Mouse (Mus musculus) layer of hippocampus, adult 9-11 months (tissue): ENCODE results near the gene Tmem168.

Source experiments
- DNase-seq: peaks from one replicate; pipeline ENCODE4 v3.0.0; 2022

Gene Tmem168

DNA sequence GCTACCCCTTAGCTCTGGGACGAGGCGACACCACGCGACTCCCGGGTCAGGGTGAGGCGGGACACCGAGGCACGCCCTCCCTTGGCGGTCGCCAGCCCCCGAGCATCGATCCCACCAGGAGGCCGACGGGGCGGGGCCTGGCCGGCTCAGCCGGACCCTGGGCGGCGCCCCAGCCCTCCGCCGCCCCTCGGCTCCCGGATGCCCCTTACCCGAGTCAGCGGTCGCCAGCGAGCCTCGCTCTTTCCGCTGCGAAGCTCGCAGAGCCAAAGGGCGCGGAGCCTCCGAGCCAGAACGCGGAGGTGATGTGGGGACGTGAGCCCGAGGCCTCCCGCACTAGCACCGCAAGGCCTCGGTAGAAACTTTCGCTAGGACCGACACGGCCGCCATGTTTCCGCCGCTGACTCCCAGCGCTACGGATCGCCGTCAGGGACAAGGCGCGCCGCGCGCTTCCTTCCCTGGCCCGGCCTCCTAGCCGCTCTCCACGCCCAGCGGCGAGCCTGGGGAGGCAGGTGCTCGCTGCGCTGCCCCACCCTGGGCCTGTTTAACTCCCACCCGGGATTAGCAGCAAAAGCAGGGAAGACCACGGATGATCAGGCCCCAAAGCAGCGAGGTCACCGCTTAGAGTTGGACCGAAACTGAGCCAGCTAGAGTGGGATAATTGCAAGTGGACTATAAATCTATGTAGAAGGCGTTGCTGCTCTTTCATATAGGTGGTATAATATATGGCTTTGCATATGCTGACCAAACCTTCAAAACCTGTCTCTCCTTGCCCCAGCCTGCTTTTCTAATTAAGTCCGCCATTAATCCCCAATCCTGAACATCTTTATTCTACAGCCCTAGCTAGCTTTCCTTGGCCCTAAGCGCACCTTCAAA, at the start of gene Tmem168:
TSS of gene Tmem168 (minus strand) at position 480 of the 873 bp plus-strand sequence.
- DNase-seq, result peak; percentile 92

DNA sequence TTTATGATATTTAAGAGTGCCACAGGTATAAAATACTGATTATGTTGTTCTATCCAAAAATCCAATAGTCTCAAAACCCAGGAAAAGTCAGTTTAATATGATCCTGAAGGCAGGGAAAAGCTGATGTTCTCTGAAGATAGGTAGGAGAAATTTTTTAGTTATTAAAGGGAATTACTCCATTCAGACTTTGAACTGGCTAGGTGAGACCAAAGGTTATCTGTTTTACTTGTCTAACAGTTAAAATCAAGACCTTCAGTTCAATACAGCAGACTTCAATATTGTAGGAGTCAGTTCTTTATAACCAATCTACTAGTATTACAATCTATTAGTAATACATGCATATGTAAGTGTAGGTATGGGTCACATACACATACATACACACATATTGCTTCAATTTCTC, 46.2 kb upstream of the Tmem168 start:
- DNase-seq, result no peak

DNA sequence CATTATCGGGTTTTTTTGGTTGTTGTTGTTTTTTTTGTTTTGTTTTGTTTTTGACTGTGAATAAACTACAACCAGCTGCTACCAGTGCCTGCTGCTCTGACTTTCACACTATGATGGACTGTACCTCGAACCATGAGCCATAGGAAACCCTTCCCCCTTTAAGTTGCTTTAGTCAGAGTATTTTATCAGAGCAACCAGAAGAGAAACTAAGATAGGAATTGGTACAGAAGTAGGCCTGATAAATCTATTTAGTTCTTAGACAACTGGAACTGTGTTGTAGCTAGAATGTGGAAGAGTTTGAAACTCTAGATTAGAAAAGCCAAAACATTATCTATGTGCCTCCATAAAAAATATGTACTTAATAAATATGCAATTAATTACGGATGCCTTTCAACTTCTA, 44.4 kb upstream of the Tmem168 start:
- no peak for DNase-seq

DNA sequence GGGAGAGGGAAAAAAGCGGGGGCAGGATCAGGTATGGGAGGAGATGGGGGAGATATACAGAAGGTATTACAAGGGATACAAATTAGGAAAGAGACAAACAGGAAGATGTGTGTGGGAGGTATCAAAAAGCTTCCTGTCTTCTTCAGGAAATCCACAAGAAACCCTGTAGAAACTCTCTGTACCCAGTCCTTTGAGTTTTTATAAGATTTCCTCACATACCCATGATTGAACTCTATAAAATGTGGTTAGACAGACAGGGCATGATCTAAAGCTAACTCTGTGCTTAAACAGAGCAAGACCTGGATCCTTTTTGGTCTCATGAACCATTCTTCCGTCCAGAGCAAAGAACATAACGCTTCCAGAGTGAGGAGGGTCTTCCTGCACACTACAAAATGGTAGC, 43.0 kb upstream of the Tmem168 start:
- no peak for DNase-seq

DNA sequence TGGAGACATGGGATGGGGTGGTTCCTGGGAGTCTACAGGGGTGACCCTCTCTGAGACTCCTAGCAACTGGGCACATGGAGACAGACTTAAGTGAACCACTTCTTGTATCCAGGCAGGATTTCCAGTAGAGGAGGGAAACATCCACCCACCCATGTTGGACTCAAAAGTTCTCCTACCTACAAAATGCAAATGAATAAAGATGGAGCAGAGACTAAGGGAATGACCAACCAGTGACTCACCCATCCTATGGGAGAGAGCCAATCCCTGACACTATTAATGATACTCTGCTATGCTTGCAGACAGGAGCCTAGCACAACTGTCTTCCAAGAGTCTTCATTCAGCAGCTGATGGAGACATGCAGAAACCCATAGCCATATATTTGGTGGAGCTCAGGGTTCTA, 40.4 kb upstream of the Tmem168 start:
- DNase-seq, result no peak

DNA sequence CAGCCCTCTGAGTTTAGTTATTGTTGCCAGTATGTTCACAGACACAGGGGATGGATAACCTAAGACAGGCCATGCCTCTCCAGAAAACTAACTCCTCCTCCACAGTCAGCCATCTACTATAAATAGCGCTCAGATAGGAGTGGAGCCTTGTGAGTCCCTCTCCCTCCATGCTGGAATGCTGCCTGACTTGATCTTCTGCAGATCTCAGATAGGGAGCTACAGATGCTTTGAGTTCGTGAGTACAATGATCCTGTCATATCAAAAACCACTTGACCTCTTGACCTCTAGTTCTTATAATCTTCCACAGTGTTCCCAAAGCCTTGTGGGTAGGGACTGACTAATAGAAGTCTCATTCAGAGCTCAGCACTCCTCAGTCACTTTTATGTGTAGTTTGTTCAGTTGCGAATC, 28.7 kb upstream of the Tmem168 start:
- no peak for DNase-seq

DNA sequence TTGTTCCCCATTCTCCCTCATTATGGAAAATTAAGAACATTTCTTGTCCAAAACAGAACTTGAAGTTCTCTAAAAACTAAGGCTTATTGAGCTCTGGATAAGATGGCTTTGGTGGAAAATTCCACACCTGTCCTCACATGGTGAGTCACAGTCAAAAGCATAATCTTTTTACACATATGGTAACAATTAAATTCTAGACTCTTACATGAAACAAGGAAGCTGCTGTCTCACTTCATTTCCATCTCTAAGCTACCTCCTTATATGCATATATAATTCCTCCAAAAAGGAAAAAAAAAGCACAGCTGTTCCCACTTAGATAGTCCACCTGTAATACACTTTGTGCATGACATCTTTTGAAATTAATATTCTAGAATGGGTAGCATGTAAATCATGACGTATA, 24.7 kb upstream of the Tmem168 start:
- DNase-seq, result no peak

DNA sequence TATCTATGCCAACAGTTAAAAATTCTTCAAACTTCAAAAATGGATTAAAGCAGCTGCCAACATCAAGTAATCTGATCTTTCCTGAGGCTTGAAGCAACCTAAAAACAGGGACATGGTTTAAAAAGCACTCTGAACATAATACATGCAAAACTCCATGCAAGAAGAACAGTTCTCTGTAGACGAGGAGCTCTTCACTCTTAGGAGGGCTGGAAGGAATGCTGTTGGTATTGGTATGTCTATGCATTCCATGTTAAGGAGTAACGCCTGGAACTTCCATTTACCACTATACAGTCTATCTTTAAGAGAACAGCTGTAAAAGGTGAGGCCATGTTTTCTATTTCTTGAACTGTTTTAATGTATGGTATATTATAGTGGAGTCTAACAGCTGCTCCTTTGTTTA, 22.7 kb upstream of the Tmem168 start:
- DNase-seq, result no peak

DNA sequence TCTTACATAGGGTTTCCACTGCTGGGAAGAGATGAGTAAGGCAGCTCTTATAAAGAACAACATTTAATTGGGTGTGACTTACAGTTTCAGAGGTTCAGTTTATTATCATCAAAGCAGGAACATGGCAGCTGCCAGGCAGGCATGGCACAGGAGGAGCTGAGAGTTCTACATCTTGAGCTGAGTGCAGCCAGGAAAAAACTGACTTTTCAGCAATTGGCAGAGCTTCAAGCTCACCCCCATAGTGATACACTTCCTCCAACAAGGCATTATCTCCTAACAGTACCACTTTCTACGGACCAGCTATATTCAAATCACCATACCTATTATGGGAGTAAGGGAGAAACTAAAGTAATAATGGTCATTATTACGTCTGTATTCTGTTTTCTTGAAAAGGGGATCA, 11.7 kb upstream of the Tmem168 start:
- DNase-seq, result peak; percentile 16

DNA sequence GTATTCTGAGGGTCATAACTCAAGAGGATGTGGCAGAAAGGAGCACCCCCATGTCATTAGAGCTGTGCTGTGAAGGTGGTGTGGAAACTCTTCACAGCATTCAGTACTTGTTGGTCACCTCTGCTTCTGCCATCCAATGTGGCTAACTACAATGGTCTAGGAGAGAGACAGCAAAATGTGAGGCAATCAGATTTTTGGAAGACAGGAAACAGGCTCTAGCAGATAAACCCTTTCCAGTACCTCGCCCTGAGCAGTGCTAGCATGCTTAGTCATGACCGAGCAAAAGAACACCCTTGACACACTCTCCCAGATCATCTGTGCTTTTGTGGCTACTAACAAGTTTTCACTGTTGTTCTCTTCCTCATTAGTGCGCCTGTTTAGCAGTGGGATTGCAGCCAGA, 9.2 kb upstream of the Tmem168 start:
- DNase-seq, result no peak

DNA sequence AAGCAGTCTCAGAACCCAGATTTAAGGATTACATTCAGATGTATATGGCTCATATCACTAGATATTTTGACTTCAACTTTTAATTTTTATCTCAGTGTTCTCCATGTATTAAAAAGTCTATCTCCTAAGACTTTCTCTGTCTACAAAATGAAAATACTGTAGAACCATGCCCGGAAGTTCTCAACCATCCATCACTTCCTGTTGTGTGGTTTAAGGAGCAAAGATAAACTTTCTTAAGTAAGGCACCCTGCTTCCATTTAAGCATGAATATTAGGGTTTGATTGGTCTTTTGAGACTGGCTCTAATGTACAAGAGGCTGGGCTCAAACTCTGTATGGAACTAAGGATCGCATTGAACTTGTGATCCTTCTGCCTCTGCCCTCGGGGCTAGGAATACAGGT, 6.7 kb upstream of the Tmem168 start:
- no peak for DNase-seq

DNA sequence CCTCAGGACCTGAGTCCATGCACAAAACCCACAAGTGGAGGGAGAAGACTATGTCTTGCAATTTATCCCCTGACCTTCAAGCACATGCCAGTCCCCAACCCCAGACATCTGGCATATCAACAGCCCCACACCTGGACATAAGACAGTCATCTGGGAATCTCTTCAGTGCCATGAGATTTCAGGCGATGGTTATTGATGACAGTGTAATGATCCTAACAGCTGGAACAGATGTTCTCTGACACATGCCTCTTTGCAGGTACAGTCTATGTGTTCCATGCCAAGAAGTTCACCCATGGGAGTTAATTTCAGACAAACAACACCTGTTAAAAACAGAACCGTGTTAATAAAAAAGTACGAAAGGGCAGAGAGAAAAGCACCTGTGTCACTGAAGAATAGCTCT, 5.8 kb upstream of the Tmem168 start:
- DNase-seq, result no peak

DNA sequence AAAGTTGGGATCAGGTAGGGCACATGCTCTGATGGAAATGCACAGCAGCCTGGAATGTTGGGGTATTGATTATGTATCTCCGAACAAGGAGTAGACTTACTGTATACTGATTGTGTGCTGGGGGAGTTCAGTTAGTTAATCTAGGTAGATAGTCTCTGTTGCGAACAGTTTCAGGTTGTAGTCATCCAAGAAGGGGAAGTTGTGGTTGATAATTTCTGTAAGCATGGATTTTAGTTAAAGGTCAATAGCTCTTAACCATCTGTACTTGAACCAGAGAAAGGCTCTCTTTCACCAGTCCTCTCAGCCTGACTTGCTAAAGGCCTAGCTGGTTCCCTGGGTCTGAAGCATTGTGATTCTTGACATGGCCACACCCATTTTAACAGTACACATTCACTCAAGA, 3.0 kb upstream of the Tmem168 start:
- no peak for DNase-seq

DNA sequence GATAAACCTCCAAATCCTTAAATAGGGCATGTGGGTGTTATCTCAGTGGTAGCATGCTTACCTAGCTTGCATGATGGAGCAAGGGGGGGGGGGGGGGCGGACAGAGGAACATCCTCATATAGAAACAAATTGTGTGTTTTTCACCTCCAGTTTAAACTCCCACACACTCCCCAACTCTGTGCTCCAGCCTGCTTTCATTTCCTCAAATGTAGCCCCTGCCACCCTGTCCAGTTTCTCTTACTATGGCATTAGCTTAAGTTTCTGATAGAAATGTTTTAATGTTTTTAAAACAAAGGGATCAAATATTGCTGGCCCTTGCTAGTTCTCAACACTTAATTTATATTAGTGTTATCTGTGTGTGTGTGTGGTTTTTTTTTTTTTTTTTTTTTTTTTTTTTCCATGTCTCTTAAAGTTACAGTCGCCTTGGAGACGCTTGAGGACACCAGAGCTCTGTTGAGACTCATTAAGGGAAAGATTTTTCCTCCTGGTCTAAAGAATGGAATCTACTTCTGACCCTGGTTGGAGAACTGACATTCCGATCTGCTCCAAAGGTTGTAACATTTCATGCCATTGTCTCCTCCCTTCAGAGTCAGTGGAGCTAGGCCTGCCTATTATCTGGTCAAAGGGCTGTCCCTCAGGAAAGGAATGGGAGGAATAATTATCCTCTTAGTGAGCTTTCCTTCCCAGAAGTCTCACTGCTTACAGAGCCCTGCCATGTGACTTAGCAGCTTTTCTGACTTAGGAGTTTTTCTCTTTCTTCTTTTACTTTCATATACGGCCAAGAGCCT, 1.6 kb upstream of the Tmem168 start:
- DNase-seq, result no peak

DNA sequence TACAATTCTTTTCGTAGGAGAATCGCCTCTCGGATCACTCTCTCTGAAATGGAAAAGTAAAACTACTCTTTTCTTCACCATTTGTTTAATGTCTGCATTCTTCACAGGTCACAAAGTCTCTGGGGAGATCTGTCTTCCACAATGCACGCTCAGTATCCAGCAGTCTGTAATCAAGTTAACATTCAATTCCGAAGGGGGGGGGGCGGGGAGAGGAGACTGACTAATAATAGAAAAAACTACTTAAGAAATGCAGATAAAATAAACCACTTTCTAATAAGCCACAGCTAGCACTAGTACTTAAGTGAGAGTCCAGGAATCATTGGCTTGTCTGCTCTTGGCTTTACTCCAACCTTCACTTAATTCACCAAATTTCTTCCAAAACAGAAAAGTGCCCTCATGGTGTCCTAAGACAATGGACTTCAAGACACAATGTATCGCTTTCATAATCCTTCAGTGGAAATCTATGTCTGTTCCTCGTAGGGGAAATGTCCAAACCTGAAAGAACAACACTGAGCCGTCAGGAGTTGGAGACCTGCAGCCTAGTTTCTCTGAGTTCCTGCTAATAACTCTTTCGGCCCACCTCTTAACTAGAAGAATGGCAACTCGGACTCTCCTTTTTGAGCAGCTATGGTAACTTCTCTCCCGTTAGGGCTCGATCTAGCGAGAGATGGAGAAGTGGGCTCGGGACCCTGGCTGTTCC, 829 bp downstream of the Tmem168 start:
- no peak for DNase-seq

DNA sequence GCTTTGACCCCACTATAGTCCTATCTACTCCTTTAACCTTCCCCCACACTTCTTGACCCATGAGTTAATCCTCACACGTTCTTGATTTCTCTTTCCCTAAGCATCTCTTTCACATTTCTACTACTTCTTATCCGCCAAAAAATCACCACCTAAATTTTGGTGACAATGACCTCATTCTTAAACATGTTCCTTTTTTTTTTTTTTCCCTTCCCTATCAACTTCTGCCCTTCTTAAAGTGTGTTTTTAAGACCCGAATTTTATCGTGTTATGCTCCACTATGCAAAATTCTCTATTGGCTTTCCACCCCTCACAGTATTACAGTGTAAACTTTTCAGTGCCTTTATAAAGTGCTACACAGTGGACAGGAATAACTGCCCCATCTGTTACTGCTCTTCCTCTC, 1.5 kb downstream of the Tmem168 start:
- no peak for DNase-seq

DNA sequence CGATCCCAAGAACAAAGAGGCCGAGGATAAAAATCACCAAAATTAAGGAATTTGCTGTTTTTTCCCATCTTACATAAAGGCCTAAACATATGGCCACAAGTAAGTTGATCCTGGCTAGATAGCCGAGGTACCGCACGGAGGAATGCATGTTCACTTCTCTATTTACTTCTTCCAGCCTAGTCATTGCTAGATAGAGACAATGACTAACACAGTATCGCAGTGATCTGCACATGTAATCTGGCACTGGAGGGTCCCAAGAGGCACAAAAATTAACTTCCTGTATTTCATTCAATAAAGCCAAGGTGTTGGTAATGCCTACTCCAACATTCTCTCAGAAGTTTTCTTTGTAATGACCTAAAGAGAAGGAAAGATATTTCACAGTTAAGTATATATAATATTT, 4.8 kb downstream of the Tmem168 start:
- no peak for DNase-seq

DNA sequence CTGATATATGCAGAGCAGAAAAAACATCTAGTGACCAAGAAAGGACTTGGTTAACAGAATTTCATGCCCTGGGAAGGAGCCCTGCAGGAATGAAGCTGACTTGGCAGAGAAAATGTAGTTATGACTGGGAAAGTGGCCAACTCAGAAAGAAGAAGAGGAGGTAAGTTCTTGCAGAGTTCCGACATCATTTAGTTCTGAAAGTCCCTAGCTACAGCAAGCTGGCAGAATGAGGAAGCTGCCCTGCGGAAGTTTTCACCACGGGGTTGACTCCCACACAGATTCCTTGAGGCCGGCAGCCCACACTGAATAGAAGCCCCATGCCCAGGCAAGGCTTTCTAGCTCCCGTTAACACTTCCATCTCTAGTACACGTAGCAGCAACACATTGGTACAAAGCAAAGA, 6.3 kb downstream of the Tmem168 start:
- DNase-seq, result peak; percentile 65

DNA sequence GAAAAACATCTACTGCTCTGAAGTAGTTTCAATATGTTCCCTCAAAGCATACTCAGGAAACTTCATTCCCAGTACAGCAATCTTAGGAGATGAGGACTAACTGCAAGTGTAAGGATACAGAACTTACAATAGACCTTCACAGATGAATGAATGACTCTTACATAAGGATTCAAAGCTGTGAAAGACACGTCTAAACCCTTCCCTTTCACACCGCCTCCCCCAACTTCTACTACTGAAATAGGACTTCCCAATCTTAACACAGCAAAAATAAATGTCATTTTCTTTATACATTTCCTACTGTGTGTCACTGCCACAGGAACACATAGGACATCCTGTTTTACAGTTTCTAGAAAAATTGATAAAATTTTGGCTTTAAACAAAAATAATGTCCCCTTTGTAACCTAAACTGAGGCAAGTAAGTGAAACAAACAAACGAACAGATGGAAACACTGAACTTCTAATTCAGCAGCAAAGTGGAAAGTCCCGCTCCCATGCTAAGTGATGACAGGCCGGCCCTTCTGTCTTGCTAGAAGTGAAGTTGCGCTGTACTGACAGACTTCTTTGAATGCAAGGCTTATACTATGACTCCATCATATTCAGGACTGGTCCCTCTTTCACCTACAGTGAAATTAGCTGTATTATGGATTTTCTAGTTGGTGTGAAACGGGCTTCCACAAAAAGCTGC, 9.5 kb downstream of the Tmem168 start:
- no peak for DNase-seq

DNA sequence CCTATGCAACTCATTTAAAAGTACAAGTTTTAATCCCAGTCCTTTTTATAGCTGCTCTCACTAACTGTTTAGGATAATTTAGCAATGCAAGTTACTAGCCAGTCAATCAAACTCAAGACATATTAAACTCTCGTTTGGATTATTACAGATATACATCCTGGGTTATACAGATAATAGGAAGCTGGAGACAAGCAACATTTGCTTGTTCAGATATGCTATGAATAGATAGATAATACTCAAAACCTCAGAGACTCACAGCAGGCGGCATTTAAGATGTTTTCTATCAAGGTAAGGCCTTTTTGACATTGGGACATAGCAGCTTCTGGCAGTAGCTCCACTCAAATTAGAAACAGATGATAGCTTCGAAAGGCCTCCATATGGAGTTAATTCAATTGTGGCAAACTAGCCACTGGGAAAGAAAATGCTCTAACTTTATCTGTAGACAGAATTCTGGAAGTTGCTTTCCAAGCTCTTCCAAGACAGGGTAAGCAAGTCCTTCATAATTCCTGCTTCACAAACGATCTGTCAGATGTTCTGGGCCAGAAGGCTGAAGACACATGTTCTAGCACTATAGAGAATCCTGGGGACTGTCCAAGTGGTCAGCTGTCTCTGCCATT, 15.1 kb downstream of the Tmem168 start:
- no peak for DNase-seq

DNA sequence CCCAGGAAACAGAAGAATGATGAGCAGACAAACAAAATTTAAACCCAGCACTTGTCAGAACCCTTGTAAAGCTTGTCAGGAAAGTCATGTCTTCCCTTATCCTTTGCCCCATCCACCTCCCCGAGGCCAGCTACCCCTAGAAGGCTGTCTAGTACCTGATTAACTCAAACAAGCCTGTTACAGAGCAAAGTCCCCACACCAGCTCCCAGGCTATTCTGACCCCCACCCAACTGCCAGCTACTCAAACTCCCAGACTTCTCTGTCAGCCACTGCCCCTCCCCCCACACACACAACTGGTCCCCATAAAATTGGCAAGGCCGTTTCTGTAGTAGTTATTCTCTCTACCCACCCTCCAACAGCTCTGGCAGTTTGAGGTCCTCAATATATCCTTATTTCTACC, 21.3 kb downstream of the Tmem168 start:
- no peak for DNase-seq

DNA sequence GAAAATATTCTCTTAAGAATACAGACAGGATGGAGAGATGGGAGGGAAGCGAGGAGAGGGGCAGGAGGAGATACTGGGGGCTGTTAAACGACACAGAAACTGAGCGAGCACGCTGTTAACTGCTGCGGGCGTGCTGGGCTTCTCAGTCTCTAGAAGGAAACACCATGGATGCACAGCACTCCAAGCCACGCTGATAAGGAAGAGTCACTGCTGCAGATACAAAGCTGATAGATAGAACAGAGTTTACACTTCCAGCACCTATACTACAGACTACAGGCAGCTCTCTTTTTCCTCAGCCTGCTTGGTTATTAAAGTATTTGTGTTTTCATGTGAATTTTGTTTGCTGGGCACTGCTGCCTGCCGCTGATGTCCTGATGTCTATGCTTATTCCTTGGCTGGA, 21.7 kb downstream of the Tmem168 start:
- DNase-seq, result no peak

DNA sequence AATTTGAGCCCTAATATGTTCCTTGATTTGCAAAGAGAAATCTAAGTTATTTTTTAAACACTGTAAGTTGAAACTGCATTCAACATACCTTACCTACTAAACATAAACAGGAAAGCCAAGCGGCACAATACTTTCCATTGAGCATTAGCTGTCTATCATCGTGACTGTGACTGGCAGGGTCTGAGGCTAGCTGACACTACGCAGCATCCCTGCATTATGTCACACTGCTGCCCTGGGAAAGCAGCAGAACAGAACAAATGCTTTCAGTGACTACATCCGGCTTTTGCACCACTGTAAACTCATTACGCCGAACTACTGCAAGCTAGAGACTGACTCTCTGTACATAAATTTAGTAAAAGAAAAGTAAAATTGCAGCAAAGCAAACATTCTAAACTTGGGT, 23.1 kb downstream of the Tmem168 start:
- no peak for DNase-seq
